Mouse (Mus musculus) testis, adult 2 months (tissue): ENCODE results near the gene Stox2. TPM values are rescaled to one million over a fixed set of nuclear protein-coding genes. Genes with fewer than 3 reads are reported as not detected.

Experiments used
- H3K27ac ChIP-seq: fragments of 200-500 bp; 2 replicates; pipeline ENCODE4 v1.5.1; 2012; ENCODE audit warnings: low read depth, low read length; ENCODE audit not compliant: control insufficient read depth, insufficient read depth
- H3K27me3 ChIP-seq: fragments of 200-500 bp; 2 replicates; pipeline ENCODE4 v1.6.1; 2012; ENCODE audit warnings: mild to moderate bottlenecking, low read length, moderate library complexity; ENCODE audit not compliant: control insufficient read depth, insufficient read depth
- H3K36me3 ChIP-seq: fragments of 200-500 bp; 2 replicates; pipeline ENCODE4 v1.6.1; 2012; ENCODE audit warnings: mild to moderate bottlenecking, low read length; ENCODE audit not compliant: control insufficient read depth, insufficient read depth
- H3K4me1 ChIP-seq: fragments of 200-500 bp; 2 replicates; pipeline ENCODE4 v1.6.1; 2012; ENCODE audit warnings: low read length; ENCODE audit not compliant: control insufficient read depth, insufficient read depth
- H3K4me3 ChIP-seq: fragments of 200-500 bp; 2 replicates; pipeline ENCODE4 v1.5.1; 2012; ENCODE audit warnings: low read depth, mild to moderate bottlenecking, low read length, moderate library complexity, mixed read lengths; ENCODE audit not compliant: control insufficient read depth
- CTCF ChIP-seq: fragments of 200-500 bp; IDR thresholded peaks from 2 replicates; pipeline ENCODE4 v1.5.1; 2012; ENCODE audit warnings: low read depth, mild to moderate bottlenecking, inconsistent platforms, low read length, moderate library complexity; ENCODE audit not compliant: control insufficient read depth, insufficient read depth, insufficient replicate concordance
- POLR2A ChIP-seq: fragments of 200-500 bp; IDR thresholded peaks from 2 replicates; pipeline ENCODE4 v1.6.1; 2012; ENCODE audit warnings: low read depth, mild to moderate bottlenecking, inconsistent platforms, low read length, moderate library complexity; ENCODE audit not compliant: control insufficient read depth
- polyA plus RNA-seq: library from polyadenylated mRNA; depleted of rRNA; stranded (reverse); fragments of >200 nt; gene quantifications from 2 replicates; pipeline ENCODE4 v1.2.3, GENCODE M21; 2012

The Stox2 gene
- polyA plus RNA-seq, 1 experiment: 8.3 TPM

- no peaks in the 10 kb centered on the region for H3K36me3 ChIP-seq
- peak overlapping the region; percentile 71 for H3K4me3 ChIP-seq
- TF ChIP-seq POLR2A: no peak
- TF ChIP-seq CTCF: no peak
- peaks cover 16% of the 10 kb centered on the region for H3K4me1 ChIP-seq
- H3K27me3 ChIP-seq: no peaks in the 10 kb centered on the region
- no peak overlapping the region for H3K27ac ChIP-seq
Observed at GRCm38 (mm10) chr8:47288866-47289541, 157.2 kb downstream of the Stox2 start.

DNA sequence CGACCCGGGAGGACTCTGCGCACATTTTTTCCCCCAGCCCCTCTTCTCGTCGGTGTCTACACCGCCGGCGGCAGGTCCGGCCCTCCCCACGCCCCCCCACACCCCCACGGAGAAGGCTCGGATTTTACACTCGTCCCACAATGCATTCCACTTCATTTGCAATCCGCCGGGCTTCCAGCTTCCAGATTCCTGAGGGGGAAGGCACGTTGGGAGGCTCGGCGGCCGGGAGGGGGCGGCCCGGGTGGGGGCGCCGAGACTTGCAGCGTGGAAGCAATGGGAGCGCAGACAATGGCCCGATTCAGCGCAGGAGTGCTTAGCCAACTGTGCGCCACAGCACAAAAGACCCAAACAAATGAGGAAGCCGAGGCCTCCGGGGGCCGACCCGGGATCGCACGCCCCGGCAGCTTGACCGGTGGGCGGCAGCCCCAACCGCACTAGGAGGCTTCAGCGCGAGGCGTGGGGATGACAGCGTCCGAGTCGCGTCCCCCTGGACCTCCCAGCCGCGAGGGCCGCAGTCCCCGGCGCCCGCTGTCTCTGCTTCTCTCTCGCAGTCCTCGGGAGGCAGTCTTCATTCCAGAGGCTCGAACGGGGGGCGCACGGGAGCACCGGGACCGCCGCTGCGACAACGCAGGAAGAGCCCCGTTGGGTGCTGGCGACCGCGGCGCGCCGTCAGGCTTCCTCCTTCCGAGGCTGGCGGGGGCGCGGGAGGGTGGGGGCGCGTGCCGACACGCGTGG is 157.9 kb downstream of the Stox2 start:
- peak overlapping the region; percentile 71 for H3K4me3 ChIP-seq
- H3K4me1 ChIP-seq: peaks cover 16% of the 10 kb centered on the region
- no peak overlapping the region for H3K27ac ChIP-seq
- H3K36me3 ChIP-seq: no peaks in the 10 kb centered on the region
- no peaks in the 10 kb centered on the region for H3K27me3 ChIP-seq
- TF ChIP-seq POLR2A: no peak
- TF ChIP-seq CTCF: no peak

- Histone ChIP-seq H3K4me3 (peak overlapping the region; percentile 71), H3K4me1 (peaks cover 16% of the 10 kb centered on the region), H3K36me3 (no peaks in the 10 kb centered on the region), H3K27ac (no peak overlapping the region), H3K27me3 (no peaks in the 10 kb centered on the region)
- TF ChIP-seq CTCF (no peak), POLR2A (no peak)
Observed at GRCm38 (mm10) chr8:47287641-47288130, 158.5 kb downstream of the Stox2 start.

DNA sequence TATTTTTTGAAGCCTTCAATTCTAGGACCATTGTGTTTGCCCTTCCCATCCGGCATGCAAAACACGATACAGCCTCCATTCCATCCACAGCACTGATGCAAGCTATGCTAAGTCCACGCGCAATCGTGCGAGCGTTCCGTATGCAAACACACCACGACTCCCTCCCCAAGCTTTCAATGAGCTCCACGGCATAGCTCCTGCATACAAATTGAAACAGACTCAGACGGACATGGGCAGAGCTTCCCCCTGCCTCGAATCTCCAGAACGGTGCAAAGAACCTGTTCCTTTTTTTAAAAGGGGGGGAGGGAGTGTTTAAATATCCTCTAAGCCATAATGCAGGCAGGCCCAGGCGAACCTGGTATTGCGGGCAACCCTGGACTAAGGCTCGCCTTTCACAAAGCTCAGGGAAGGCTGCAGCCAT is 159.0 kb downstream of the Stox2 start:
- Histone ChIP-seq H3K27me3 (no peaks in the 10 kb centered on the region), H3K36me3 (no peaks in the 10 kb centered on the region), H3K4me1 (peaks cover 17% of the 10 kb centered on the region), H3K4me3 (peak overlapping the region; percentile 71), H3K27ac (no peak overlapping the region)
- TF ChIP-seq POLR2A (no peak), CTCF (no peak)

DNA sequence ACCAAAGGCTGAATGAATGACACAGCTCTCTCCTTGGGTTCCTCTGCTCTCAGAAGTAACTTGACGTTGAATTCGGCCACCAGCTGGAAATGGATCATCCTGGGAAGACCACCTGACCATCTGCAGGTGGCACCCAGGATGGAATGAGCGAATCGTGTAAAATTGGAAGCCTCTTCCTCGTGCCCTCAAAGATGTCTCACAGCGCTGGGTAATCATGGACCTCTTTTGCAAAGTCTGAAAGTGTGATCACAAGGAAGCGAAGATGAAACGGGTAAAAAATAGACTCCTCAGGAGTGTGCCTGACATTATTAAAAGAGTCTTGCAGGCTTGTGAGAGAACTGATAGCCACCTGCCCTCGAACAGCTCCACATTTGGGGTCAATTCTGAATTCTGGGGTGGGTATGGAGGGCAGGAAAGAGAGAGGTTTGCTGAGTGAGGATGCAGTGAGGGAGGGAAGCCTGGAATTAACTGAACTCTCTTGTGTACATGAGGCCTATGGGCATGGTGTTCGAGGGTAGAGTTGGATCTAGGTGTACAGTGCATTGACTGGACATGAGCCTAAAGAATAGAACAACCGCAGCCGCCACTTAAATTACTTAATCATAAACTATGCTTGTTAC is 160.0 kb downstream of the Stox2 start:
- no peak overlapping the region for H3K4me3 ChIP-seq
- no peaks in the 10 kb centered on the region for H3K36me3 ChIP-seq
- H3K27me3 ChIP-seq: no peaks in the 10 kb centered on the region
- H3K27ac ChIP-seq: no peak overlapping the region
- TF ChIP-seq POLR2A: no peak
- TF ChIP-seq CTCF: no peak
- H3K4me1 ChIP-seq: peaks cover 19% of the 10 kb centered on the region

DNA sequence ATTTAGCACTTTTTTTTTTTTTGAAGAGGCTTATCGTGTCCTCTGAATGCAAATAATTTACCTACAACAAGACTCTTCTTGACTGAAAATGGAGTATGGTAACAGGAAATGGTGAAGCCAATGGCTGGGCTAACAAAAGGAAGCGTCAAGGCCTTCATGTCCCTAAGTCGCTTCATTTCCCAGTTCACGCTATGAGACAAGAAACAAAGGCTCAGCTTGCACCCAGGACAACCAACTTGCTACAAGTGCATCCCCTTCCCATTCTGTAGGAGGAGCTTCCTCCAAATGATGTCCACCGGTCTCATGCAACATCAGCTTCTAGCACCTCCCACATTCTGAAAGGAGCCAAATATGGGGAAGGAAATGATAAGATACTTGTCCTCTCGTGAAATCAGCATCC is 160.7 kb downstream of the Stox2 start:
- H3K36me3 ChIP-seq: no peaks in the 10 kb centered on the region
- H3K27ac ChIP-seq: no peak overlapping the region
- TF ChIP-seq CTCF (no peak), POLR2A (no peak)
- H3K4me3 ChIP-seq: no peak overlapping the region
- no peaks in the 10 kb centered on the region for H3K27me3 ChIP-seq
- H3K4me1 ChIP-seq: peaks cover 19% of the 10 kb centered on the region
